Mouse (Mus musculus): ENCODE measurements around the gene Ankrd39.
"Not testable (repeated sequence)": the region's sequence is repeated elsewhere in the genome, so short reads cannot be mapped to it uniquely, and the experiment has no call there.

Gene Ankrd39

DNA sequence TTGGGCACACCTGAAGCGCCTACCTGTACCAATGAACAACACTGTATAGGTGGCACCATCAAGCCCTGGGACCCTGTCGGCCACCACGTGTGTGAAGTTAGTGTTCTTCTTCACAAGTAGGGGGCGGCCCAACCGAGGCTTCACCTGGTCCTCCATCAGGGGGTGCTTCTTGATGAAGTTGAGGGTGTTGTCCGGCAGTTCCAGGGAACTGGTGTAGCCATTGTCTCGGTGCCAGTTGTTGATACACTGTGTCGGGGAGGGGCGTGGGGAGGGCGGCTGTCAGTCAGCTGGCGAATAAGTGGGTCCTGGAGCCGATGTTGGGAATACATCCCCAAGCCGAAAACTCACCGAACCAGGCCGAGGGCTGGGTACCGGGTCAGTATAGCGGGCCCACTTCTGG is 4.7 kb upstream of the Ankrd39 start:
- peak in 1 of 2 experiments; percentile 40 for DNase-seq

DNA sequence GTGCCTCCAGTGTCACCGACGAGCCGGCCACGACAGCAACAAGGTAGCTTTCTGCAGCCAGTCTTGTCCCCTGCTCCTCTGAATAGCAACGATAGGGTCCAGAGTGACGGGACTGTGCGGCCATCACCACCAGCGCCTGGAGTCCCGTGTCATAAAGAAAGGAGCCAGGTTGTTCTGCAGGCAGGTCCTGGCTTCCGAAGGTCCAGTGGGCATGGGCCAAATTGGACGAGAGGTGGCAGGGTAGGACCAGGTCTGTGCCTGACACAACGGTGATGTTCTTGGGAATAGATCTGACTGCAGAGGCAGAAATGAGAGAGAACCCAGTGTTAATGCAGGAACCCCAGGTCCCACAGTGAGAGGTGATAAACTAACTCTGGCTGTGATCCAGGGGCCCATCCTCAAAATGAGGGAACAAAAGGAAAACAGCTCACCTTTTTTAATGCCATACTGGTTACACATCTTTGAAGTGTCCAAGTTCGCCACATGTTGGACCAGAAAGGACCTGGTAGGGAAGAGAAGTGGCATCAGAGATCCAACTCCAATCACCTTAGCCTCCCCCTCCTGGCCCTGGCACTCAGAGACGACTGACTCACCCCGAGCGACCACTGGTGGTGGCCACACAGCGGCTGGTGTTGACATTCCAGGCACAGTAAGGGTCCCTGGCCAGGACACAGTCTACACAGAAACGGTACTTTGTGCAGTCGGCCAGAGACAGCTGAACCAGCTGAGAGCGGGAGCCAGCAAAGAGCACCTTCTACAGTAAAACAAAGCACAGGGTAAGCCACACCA is 3.0 kb upstream of the Ankrd39 start:
- DNase-seq, result peak; percentile 62 to 72

DNA sequence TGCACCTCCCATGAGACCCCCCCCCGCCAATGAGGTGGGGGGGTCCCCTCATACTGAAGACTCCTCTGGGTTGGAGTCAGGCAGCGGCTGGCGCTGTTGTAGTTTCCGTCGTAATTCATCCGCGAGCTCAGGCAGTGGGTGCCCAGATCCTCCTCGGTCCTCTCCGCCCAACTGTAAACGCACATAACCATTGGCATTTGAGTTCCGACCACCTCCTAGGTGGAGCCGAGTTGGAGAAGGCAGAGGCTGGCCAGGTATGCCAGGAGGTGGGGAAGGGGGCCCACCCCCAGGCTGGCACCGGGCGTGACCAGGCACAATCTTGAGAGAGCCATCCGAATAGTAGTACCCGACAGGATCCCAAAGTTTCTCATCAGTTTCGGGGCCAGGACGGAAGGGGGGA is 2.2 kb upstream of the Ankrd39 start:
- DNase-seq, result peak in 1 of 2 experiments; percentile 33

DNA sequence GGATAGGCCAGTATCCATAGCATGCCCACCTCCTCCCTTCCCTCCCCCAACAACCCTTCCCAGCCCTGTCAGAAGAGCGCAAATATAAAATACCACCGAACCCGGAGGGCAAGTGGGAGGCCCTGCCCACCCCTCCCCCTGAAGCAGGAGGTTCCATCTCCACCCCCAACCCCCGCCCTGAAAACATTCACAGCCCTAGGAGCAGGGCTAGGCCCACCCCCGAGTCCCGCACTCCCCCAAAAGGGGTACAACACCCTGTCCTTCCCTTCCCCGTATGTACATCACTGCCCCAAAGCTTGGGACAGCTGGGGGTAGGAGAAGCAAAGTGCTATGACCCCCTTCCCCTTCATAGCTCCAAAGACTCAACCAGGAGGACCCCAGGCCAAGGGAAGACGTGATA is 1.5 kb upstream of the Ankrd39 start:
- DNase-seq, result no peak

DNA sequence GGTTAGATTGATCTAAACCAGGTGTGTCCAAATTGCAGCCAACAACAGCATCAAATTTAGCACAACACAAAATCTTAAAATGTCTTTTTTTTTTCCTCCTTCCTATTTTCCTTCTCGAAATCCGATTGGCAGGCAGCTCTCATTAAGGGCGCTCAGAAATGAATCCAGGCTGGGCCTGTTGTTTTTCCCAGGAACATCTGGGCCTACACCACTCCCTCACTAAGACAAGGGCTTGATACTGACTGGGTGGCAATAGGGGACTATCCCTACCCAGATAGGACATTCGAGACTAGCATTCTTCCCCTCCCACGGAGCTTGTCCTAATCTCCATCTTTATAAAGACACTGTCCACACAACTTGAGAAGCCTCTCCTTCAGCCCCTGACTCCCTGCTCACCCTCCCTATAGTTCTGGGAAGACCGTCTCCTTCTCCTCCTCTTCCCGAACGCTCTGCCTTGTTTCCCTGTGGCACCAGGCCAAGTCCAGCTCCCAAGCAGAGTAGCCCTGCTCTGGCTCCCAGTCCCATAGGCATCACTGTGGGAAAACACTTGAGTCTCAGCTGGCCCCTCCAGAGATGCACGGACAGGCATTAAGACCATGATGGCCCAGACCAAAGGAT is 845 bp upstream of the Ankrd39 start:
- peak; percentile 53 to 55 for DNase-seq

DNA sequence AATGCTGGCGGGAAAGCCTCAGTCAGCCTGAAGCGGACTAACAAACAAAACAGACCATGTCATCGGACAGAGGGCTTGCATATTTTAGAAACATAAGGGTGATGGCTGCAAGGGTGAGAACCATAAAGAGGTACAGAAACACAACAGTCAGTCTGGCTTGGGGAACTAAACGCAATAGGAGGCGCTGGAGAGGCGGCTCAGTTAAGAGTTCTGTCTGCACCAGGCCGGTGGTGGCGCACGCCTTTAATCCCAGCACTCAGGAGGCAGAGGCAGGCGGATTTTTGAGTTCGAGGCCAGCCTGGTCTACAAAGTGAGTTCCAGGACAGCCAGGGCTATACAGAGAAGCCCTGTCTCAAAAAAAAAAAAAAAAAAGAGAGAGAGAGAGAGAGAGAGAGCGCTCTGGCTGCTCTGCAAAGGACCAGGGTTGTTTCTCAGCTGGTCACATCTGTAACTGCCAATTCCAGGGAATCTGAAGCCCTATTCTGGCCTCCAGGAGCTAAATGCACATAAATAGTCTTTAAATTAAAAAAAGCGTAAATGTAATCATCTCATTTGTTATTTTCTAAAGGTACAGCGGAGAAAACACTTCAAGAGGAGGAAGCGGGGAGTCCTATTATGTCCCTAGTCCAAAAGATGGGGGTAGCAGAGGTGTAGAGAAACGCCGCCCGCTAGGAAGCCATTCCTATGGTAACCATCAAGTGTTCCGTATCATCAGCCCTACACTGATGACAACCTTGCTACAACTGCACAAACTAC is 1.2 kb downstream of the Ankrd39 start:
- DNase-seq, result peak; percentile 39 to 41

DNA sequence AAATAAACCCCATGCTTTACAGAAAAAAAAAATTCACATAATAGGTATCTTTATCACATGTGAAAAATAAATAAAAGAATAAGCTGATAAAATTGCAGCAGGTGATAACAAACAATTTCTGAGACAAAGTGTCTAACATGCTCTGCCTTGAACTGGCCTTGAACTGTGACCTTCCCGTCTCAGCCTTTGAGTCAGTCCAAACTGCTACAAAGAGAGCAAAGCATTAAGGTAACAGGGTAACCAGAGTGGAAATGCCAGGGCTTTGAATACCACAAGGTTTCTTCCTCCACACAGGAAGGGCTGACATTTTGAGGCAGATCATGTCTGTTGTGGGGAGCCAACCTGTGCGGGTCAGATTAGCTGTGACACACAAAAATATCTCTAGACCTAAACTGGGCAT is 1.9 kb downstream of the Ankrd39 start:
- peak in 1 of 2 experiments; percentile 11 for DNase-seq

DNA sequence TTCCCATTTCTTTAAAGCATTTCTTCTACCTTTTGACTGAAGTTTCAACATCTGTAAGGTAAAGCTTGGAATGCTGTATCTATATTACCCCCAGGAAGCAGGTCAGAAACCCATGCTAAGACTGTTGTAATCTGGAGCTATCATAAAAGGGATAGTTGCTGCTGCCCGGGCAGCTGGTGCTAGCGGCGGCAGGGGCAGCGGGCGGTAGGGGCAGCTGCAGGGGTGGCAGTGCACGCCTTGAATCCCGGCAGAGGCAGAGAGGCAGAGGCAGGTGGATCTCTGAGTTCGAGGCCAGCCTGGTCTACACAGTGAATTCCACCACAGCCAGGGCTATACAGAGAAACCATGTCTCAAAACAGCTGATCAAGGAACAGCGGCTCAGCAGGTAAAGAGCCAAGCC is 4.3 kb downstream of the Ankrd39 start:
- DNase-seq, result peak in 1 of 2 experiments; percentile 9

DNA sequence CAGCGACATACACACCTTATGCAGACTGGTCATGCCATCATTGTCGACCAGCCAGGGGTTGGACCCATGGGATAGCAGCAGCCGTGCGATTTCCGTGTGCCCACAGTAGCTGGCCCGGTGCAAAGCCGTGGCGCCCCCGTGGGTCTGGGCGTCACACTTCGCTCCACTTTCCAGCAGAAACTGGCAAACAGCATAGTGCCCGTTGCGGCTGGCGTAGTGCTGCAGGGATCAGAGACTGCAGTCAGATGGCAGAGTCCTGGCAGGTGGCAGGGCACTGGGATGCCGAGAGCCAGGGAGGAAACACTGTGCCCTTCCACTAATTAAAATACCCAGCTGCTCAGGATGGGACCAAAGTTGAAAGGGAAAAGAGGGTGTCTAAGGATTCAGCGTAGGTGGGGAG is 5.4 kb downstream of the Ankrd39 start:
- DNase-seq, result peak; percentile 68 to 72

DNA sequence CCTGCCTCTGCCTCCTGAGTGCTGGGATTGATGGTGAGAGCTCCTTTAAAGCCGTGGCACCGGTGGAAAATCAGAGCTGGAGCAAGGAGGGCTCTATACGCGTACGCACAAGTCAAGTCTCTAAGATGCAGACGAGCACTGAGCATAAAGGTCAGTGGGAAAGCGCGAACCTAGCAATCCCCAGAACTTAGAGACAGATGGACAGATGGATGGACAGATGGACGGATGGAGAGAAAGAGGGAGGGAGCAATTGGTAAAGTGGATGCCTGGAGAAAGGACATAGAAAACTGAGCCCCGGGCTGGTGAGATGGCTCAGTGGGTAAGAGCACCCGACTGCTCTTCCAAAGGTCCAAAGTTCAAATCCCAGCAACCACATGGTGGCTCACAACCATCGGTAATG is 6.4 kb downstream of the Ankrd39 start:
- peak in 1 of 2 experiments; percentile 30 for DNase-seq

DNA sequence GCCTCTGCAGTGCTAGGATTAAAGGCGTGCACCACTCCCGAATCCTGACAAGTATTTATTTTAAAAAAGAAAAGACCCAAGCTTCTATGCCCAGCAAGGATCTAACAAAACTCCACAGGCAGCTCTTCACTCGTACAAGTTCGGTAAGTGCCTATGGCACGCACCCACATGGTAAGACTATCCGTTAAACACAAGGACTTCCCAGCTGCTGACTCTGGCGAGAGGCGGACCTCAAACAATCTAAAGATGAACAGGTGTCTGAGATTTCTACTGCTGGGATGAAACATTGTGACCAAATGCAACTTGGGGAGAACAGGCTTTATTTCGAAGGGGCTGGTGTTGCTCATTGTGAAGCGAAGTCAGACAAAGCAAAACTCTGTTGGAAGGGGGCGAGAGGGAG is 7.1 kb downstream of the Ankrd39 start:
- DNase-seq, result peak in 1 of 2 experiments; percentile 6

DNA sequence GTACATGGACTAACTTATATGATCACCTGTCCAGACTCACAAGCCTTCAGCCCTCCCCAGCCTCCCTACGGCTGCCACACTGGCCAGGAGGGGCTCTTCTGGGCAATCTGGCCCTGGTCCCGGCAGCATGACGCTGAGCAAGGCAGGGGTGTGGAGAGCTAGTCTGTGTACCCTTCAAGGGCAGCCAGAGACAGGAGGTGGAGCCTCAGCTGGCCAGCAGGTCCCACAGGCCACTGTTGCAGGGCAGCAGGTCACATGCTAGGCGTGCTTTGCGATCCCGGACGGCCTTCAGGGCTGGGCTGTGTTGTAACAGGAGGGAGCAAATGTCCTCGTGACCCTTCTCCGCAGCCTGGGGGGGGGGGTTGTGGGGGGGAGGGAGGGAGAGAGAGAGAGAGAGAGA is 8.1 kb downstream of the Ankrd39 start, which contains the start of gene Gm42417:
Gene Gm42417 (minus strand): TSS at position 244 of the 400 bp plus-strand sequence.
- DNase-seq, result peak in 1 of 2 experiments; percentile 19

DNA sequence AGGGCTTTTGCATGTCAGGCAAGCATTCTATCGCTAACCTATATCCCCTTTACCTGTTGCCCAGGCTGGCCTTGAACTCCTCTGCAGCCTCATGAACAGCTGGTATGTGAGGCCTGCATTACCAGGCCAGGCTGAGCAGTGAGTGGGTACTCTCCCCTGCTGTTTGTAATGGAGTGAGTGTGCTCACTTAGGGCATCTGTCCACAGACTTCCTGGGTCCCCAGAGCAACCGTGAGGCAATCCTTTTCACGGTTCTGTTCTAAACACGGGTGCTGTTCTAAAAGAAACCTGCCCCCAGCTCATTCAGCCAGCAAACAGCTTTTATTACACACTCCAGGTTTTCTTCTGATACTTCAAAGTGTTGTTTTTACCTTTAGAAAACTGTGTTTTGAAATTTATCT is 8.5 kb downstream of the Ankrd39 start:
- DNase-seq, result no peak

DNA sequence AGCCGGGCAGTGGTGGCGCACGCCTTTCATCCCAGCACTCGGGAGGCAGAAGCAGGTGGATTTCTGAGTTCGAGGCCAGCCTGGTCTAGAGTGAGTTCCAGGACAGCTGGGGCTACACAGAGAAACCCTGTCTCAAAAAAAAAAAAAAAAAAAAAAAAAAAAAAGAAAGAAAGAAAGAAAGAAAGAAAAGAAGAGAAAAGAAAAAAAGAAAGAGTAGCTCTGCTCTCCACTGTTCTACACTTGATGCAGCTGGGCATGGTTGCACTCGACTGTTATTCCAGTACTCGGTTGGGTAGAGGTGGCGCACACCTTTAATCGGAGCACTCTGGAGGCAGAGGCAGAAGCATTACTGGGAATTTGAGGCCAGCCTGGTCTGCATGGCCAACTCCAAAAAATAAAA is 10.5 kb downstream of the Ankrd39 start, which contains the start of gene Ankrd23:
Gene Ankrd23 (minus strand): TSS at position 101 of the 400 bp plus-strand sequence.
- DNase-seq, result not testable (repeated sequence)

DNA sequence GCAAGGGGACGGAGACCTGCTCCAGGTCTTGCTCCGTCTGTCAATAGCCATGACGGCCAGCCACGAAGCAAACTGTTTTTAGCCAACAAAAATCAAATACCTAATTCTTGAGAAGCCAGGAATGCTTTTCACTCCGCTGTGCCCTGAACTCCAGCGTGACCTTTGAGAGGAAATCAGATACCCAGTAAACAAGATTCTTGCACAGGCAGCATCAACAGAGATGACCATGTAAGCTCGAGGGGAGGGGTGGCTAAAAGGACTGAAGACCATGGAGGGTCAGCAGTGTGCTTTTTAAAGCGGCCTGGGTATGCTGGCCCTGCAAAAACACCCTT is 10.9 kb downstream of the Ankrd39 start:
- no peak for DNase-seq

DNA sequence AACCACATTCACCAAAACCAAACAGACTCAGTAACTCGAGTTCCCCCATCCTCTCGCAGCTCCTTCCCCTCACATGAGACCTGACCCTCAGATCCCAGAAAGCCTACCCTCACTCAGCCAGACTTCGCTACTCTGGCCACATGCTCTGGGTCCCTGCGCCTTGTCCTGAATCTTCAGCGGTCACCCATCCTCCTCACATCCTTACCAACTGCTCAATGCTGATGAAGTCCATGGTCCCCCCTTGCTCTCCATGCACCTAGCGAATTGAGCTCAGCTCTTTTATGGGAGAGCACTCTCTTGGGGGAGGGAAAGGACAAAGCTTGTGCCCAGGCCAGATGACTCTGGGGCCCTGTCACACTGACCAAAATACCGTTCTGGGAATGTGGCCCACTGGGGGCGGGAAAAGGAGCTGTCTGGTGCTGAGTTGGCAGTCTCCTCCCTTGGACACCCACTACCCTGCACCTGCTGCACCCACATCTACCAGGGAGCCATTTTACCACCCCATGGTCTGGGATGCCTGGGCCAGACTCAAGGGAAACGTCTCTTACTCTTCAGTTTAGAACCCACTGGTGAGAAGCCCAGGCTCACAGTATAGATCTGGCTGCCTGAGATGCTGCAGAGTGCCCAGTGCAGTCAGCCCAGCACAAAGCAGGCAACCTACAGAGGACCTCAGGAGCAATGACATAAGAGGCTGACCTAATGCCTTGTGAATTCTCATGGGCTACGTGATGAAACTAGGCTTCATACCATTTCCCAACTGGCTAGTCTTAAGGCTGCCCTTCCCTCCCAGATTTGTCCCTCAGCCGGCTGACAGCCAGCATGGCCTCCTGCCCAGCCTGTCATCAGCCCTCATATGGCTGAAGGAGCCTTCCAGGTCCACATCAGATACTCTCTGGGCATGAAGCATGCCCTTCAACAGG is 11.5 kb downstream of the Ankrd39 start:
- peak; percentile 69 to 72 for DNase-seq

DNA sequence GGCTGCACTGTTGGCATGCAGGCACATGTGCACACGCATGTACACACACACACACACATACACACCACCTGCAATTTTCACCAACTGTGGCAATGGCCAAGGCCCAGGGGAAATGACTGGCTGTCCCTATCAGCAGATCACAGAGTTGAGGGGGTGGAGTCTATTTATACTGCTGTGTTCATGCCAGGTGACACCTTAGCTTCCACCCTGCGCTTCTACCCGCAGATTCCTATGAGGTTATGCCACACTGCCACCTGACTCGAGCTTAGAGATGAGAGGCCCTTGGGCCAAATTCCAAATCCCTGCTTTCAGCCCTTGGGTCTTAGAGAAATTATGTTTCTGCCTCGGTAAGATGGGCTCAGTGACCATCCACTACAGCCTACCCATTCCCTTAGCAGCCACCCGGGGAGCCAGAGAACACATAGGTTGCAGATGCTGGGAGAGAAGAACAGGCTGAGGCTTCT is 12.6 kb downstream of the Ankrd39 start:
- DNase-seq, result no peak

DNA sequence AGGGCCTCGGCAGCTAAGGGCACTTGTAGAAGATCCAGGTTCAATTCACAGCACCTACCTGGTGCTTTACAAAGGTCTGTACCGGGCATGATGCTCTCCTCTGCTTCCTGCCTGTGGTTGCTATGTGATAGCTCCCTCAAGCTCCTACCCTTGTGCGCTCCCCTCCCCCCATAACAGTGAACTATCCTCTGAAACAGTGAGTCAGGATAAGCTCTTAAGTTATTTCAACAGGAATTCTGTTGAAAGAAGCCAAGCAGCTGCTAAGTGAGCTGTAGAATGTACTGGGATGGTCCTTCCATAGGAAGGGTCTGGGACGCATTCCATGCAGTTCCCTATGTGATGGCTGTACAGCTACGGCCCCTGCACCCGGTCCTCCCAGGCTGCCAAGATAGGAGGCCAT is 13.7 kb downstream of the Ankrd39 start:
- DNase-seq, result no peak

DNA sequence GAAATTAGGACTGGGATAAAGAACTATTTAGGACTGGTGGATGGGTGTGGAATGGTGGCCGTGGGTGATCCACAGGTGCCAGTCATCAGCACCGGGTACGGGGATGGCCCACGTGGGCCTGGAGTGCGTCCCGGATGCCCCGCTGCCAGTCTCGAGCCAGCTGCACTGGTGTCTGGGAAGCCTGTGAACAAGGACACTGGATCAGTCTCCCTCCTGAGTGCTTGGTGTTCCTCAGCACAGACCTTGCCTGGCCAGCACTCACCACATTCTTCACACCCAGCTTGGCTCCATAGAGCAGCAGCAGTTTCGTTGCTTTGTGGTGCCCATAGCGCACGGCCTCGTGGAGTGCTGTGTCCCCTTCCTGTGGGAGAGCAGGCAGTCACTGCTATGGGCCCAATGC is 15.8 kb downstream of the Ankrd39 start:
- DNase-seq, result no peak

DNA sequence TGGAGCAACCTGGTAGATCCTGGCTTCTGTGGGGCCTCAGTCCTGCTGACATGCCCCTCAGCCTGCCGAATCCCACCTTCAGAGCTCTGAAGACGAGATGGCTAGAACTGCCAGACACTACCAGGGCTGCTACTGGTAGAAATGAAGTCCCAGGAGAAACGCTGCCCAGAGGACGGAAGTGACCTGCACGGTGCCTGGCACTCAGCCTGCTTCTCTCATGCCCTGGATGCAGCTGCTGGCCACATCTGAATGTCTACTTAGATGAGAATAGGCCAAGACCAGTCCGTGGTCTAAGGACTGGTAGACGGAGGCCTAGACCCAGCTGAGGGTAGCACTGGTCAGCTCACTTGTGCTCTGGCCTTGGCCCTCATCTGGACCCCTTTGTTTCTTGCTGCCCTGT is 16.3 kb downstream of the Ankrd39 start:
- no peak for DNase-seq

DNA sequence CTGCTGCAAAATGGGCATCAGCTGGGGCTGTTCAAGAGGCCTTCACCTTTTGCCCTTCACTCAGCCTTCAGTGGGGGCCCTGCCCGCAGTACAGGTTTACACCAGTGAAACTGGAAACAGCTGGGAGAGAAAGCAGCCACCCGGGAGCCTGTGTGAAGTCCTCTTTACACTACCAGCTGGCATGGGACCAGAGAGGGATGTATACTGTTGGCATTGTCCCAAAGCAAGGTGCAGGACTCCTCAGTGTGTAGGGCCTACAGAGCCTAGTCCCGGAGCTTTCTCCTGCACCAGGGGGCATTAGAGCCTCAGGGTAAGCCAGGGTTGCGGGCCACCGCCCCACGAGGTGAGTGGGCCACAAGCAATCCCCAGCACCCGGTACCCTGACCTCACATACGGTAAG is 16.8 kb downstream of the Ankrd39 start:
- DNase-seq, result no peak

DNA sequence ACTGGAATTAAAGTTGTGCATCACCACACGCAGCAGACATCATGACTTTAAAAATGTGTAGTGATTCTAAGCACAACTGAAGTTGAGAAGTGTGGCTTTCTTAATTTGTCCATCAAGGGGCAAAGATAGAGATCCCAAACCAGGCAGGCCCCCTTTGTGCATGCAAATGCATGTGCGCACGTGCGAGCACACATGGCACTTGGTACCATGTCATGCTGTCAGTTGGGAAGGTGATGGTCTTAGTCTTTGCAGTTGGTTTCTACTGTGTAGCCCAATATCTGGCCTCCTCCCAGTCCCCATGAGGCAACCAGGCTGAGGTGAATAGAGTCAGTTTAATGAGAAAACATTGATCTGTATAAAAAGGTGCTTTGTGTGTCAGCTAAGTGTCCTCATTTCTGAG is 17.4 kb downstream of the Ankrd39 start:
- DNase-seq, result no peak

Data from cerebellum, adult 18-20 months (tissue).